Mouse (Mus musculus) testis, adult 2 months (tissue): Measurements from ENCODE around the gene Ptprd.

ENCODE experiments used
- CTCF ChIP-seq: fragments of 200-500 bp; IDR thresholded peaks from 2 replicates; pipeline ENCODE4 v1.5.1; 2012; ENCODE audit warnings: low read depth, mild to moderate bottlenecking, inconsistent platforms, low read length, moderate library complexity; ENCODE audit not compliant: control insufficient read depth, insufficient read depth, insufficient replicate concordance
- POLR2A ChIP-seq: fragments of 200-500 bp; IDR thresholded peaks from 2 replicates; pipeline ENCODE4 v1.6.1; 2012; ENCODE audit warnings: low read depth, mild to moderate bottlenecking, inconsistent platforms, low read length, moderate library complexity; ENCODE audit not compliant: control insufficient read depth

GRCm38 (mm10) chr4:76440791-76441364 lies 1770.9 kb downstream of the Ptprd start:
- no peak for TF ChIP-seq CTCF
- TF ChIP-seq POLR2A, result no peak
